Mouse (Mus musculus) stomach, embryonic 15.5 days (tissue): ENCODE data around the gene Rnf186. TPM values are rescaled to one million over a fixed set of nuclear protein-coding genes. Genes with fewer than 3 reads are reported as not detected.

Experiments
- polyA plus RNA-seq: library from polyadenylated mRNA; unstranded; fragments of >200 nt; fragmentation: Nextera tagmentation; extraction: Ambion mirVana; gene quantifications from 2 replicates; pipeline ENCODE4 v1.2.1, GENCODE M21; 2015

Gene Rnf186
- polyA plus RNA-seq, 1 experiment from 2014 or later, result 22.7 TPM

Other genes with a start within 250 kb of the Rnf186 start
- 0.18 and 0.39 TPM in 2 replicates for gene Pla2g2c, start 242.3 kb upstream of the Rnf186 start, polyA plus RNA-seq
- 1.3 and 1.6 TPM in 2 replicates for gene Ubxn10, start 229.9 kb upstream of the Rnf186 start, polyA plus RNA-seq
- 1.3 and 1.5 TPM in 2 replicates for gene Pla2g2f, start 209.5 kb upstream of the Rnf186 start, polyA plus RNA-seq
- 0.62 and 1.1 TPM in 2 replicates for gene Pla2g2d, start 191.4 kb upstream of the Rnf186 start, polyA plus RNA-seq
- 0.18 and 0.32 TPM in 2 replicates for gene Pla2g5, start 103.6 kb upstream of the Rnf186 start, polyA plus RNA-seq
- not detected in 2 replicates for gene Gm13030, start 93.1 kb upstream of the Rnf186 start, polyA plus RNA-seq
- not detected in 2 replicates for gene Pla2g2e, start 89.2 kb upstream of the Rnf186 start, polyA plus RNA-seq
- gene Otud3, start 53.2 kb upstream of the Rnf186 start, polyA plus RNA-seq, result 6.8 and 8.1 TPM in 2 replicates
- 9.2 and 9.4 TPM in 2 replicates for gene Tmco4, start 5.8 kb downstream of the Rnf186 start, polyA plus RNA-seq
- gene Htr6, start 108.5 kb downstream of the Rnf186 start, polyA plus RNA-seq, result 0.14 TPM in 1 of 2 replicates, not detected in the other
- 55.6 and 64.6 TPM in 2 replicates for gene Nbl1, start 125.9 kb downstream of the Rnf186 start, polyA plus RNA-seq
- 514 and 574 TPM in 2 replicates for gene Minos1, start 164.0 kb downstream of the Rnf186 start, polyA plus RNA-seq
- 375 and 416 TPM in 2 replicates for gene Capzb, start 225.8 kb downstream of the Rnf186 start, polyA plus RNA-seq